Mouse (Mus musculus) spleen, adult 10 weeks (tissue): ENCODE results near the gene Rhoj. TPM values are rescaled to one million over a fixed set of nuclear protein-coding genes. Genes with fewer than 3 reads are reported as not detected.

Experiments
- polyA plus RNA-seq: library from polyadenylated mRNA; stranded (reverse); fragments of 350-450 nt; fragmentation: Illumina TruSeq; extraction: RNeasy Lipid Tissue Mini Kit (QIAGEN cat#74804); gene quantifications from one replicate; pipeline ENCODE4 v1.2.3, GENCODE M21; 2015; ENCODE audit warnings: low replicate concordance; ENCODE audit not compliant: insufficient read depth

The Rhoj gene
- polyA plus RNA-seq, result 12.6 TPM

DNA sequence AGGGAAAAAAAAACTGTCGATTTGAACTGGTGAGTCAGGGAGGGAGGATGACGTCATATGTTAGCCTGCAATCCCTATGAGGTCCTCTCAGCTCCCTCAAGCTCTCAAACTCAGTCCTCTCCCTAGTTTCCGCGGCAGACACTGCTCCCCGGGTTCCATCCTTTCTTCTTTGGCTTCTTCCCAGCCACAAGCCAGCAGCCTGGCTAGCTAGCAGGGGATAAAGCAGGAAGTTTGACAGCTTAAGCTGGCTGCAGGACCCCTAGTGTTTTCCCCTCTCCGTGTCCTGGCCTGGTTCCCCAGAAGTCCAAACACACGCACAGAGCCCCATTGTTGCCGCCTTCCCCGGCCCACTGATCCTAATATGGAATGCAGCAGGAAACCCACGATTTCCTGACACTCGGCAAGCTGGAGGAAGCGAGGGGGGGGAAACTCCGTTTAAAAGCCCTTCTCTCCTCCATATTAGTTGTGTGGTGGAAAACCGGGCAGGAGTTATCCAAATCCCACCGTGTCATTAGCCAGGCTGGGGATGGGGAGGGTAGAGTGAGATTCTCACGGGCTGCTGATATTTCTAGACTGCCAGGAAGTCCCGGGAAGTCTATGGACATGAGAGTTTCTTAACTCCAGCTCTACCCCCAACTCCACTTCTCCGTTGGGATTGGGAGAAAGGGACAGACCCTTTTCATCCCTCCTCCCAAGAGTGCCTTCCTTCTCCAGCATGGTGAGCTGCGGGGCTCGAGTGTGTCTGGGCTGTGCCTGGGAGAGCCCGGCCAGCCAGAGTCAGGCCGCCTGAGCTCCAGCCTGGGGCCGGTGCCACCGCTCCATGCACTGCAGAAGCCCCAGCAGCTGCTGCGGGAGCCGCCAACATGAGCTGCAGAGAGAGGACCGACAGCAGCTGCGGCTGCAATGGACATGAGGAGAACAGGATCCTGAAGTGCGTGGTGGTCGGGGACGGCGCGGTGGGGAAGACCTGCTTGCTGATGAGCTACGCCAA lies at the start of gene Rhoj:
Rhoj (plus strand) TSS at position 362 of the 991 bp plus-strand sequence.

DNA sequence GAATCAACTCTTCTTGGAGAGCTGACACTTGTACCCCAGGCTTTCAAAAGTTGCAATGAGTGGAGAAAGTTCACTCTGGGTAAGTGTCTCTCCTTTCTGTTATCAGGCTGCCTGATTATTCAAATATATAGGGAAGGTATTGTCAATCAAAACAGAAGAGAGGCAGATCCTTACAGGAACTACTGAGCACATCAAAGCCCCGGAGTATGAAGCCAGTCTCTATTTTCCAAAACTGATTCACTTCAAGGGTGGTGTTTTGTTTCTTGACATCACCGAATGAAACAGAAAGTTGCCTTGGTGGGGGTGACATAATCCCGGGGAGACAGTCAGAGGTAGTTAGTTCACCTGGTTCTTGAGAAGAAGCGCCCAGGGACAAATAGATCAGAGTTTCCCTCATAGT lies 108.6 kb downstream of the Rhoj start, which contains the start of gene Gphb5:
Gphb5 (minus strand) TSS at position 101 of the 400 bp plus-strand sequence.

Other genes starting within 250 kb of the Rhoj start
- gene Kcnh5, start 131.0 kb upstream of the Rhoj start, polyA plus RNA-seq, result not detected
- gene Gphb5, start 108.5 kb downstream of the Rhoj start, polyA plus RNA-seq, result not detected